Mouse (Mus musculus) heart, postnatal 0 days (tissue): ENCODE data around the gene Gm45233. TPM values are rescaled to one million over a fixed set of nuclear protein-coding genes. Genes with fewer than 3 reads are reported as not detected.
A peak's percentile ranks its signal among the peaks of the same experiment; 100 is the strongest.

Experiments
- ATAC-seq: fragments of 200-750 bp; cut with Nextera tagmentation; 2 replicates; pipeline ENCODE4 v1.8.0; 2017; ENCODE audit warnings: low read depth, moderate number of reproducible peaks, moderate library complexity; ENCODE audit not compliant: insufficient read depth
- DNase-seq: peaks from one replicate; pipeline ENCODE4 v3.0.0-alpha.2; 2016; ENCODE audit warnings: low spot score
- H3K27ac ChIP-seq: fragments of 300-500 bp; sonication (generic); 2 replicates; pipeline ENCODE4 v1.5.1; 2014; ENCODE audit warnings: low read depth, mild to moderate bottlenecking
- H3K27me3 ChIP-seq: fragments of 300-500 bp; sonication (generic); 2 replicates; pipeline ENCODE4 v1.6.1; 2014; ENCODE audit warnings: low read length, mixed read lengths; ENCODE audit not compliant: control insufficient read depth, insufficient read depth
- H3K36me3 ChIP-seq: fragments of 300-500 bp; sonication (generic); replicated peaks from 2 replicates; pipeline ENCODE4 v1.6.1; 2014; ENCODE audit warnings: low read length, mixed read lengths; ENCODE audit not compliant: control insufficient read depth, insufficient read depth
- H3K4me1 ChIP-seq: fragments of 300-500 bp; sonication (generic); 2 replicates; pipeline ENCODE4 v1.6.1; 2014; ENCODE audit warnings: antibody characterized with exemption; ENCODE audit not compliant: control insufficient read depth, insufficient read depth
- H3K4me2 ChIP-seq: fragments of 300-500 bp; sonication (generic); 2 replicates; pipeline ENCODE4 v1.6.1; 2014; ENCODE audit warnings: low read depth, mild to moderate bottlenecking, low read length, moderate library complexity
- H3K4me3 ChIP-seq: fragments of 300-500 bp; sonication (generic); 2 replicates; pipeline ENCODE4 v1.5.1; 2014; ENCODE audit warnings: low read depth, low read length
- H3K9ac ChIP-seq: fragments of 300-500 bp; sonication (generic); replicated peaks from 2 replicates; pipeline ENCODE4 v1.6.1; 2014; ENCODE audit warnings: low read depth, low read length, mixed read lengths
- H3K9me3 ChIP-seq: fragments of 300-500 bp; sonication (generic); replicated peaks from 2 replicates; pipeline ENCODE4 v1.6.1; 2016; ENCODE audit warnings: low read length; ENCODE audit not compliant: control insufficient read depth
- CTCF ChIP-seq: IDR thresholded peaks from 2 replicates; pipeline ENCODE4 v1.5.1; 2016; ENCODE audit warnings: antibody characterized with exemption, control low read depth, low read depth
- EP300 ChIP-seq: IDR thresholded peaks from 2 replicates; pipeline ENCODE4 v1.6.1; 2016; ENCODE audit warnings: antibody characterized with exemption, low read depth
- whole genome bisulfite sequencing: fragments of 180-500 bp; shearing (Covaris S2); extraction: QIAGEN DNeasy Blood & Tissue Kit; methylation state at CpG from one replicate; pipeline ENCODE4 v1.1.7; 2014; 5-methylcytosine and 5-hydroxymethylcytosine counted together
- microRNA-seq: library from miRNA; unstranded; fragments of <30 nt; microRNA quantifications from one replicate; pipeline ENCODE4, GENCODE M21; 2016
- polyA plus RNA-seq: library from polyadenylated mRNA; unstranded; fragments of >200 nt; fragmentation: Nextera tagmentation; extraction: Ambion mirVana; gene quantifications from 2 replicates; pipeline ENCODE4 v1.2.1, GENCODE M21; 2015
- total RNA-seq: library from RNA; depleted of rRNA; stranded (reverse); fragments of >200 nt; gene quantifications from 2 replicates; pipeline ENCODE4 v1.2.3, GENCODE M21; 2014; ENCODE audit warnings: low replicate concordance; rRNA removed

Gene Gm45233
- total and polyA plus RNA-seq, 2 experiments from 2014 or later, result 0.60 TPM; not detected in 1

GRCm38 (mm10) chr7:43512519-43512918, 68.6 kb downstream of the Gm45233 start:
- Histone ChIP-seq H3K4me3 (no peak overlapping the region), H3K4me2 (no peak overlapping the region), H3K36me3 (no peaks in the 10 kb centered on the region), H3K27ac (no peak overlapping the region), H3K9me3 (no peaks in the 10 kb centered on the region), H3K27me3 (no peaks in the 10 kb centered on the region), H3K9ac (no peak overlapping the region), H3K4me1 (no peaks in the 10 kb centered on the region)
- ATAC-seq, result no peak
- no peak for DNase-seq
- TF ChIP-seq EP300, result no peak
- TF ChIP-seq CTCF, result no peak
- 76% methylated on average over 4 of the region's 4 CpGs for WGBS

Small RNA genes within 50 kb of the gene (microRNA-seq; reads per million reads assigned to microRNA genes)
- 1.8 reads per million, percentile 2 among the genes with 10 or more reads in this experiment for gene Mir7051

Other genes with a start within 250 kb of the Gm45233 start
- 13.1 and 16.9 TPM in 2 replicates for gene Zfp715, start 130.8 kb upstream of the Gm45233 start, total RNA-seq
- 8.2 and 8.3 TPM in 2 replicates for gene Zfp715, start 130.8 kb upstream of the Gm45233 start, polyA plus RNA-seq
- gene Siglecf, start 92.8 kb upstream of the Gm45233 start, total RNA-seq, result 0.12 TPM in 1 of 2 replicates, not detected in the other
- gene Siglecf, start 92.8 kb upstream of the Gm45233 start, polyA plus RNA-seq, result 0.07 and 0.12 TPM in 2 replicates
- gene Siglecg, start 35.9 kb upstream of the Gm45233 start, total RNA-seq, result not detected in 2 replicates
- 0.04 and 0.14 TPM in 2 replicates for gene Siglecg, start 35.9 kb upstream of the Gm45233 start, polyA plus RNA-seq
- gene Lim2, start 16.5 kb upstream of the Gm45233 start, total RNA-seq, result not detected in 2 replicates
- not detected in 2 replicates for gene Lim2, start 16.5 kb upstream of the Gm45233 start, polyA plus RNA-seq
- not detected in 2 replicates for gene Nkg7, start 7.1 kb upstream of the Gm45233 start, total RNA-seq
- 0.18 and 0.33 TPM in 2 replicates for gene Nkg7, start 7.1 kb upstream of the Gm45233 start, polyA plus RNA-seq
- not detected in 2 replicates for gene Cldnd2, start 3.3 kb upstream of the Gm45233 start, total RNA-seq
- gene Cldnd2, start 3.3 kb upstream of the Gm45233 start, polyA plus RNA-seq, result not detected in 2 replicates
- 396 and 434 TPM in 2 replicates for gene Etfb, start within 50 bp of the Gm45233 start, total RNA-seq
- gene Etfb, start within 50 bp of the Gm45233 start, polyA plus RNA-seq, result 1,315 and 1,437 TPM in 2 replicates
- gene Vsig10l, start 19.0 kb downstream of the Gm45233 start, total RNA-seq, result 3.9 and 17.7 TPM in 2 replicates
- 2.9 and 3.1 TPM in 2 replicates for gene Vsig10l, start 19.0 kb downstream of the Gm45233 start, polyA plus RNA-seq
- 0.08 TPM in 1 of 2 replicates, not detected in the other for gene Iglon5, start 45.9 kb downstream of the Gm45233 start, total RNA-seq
- gene Iglon5, start 45.9 kb downstream of the Gm45233 start, polyA plus RNA-seq, result not detected in 2 replicates
- not detected in 2 replicates for gene 4931406B18Rik, start 61.8 kb downstream of the Gm45233 start, total RNA-seq
- not detected in 2 replicates for gene 4931406B18Rik, start 61.8 kb downstream of the Gm45233 start, polyA plus RNA-seq
- gene Cd33, start 100.3 kb downstream of the Gm45233 start, total RNA-seq, result 0.15 and 2.3 TPM in 2 replicates
- 0.37 and 1.4 TPM in 2 replicates for gene Cd33, start 100.3 kb downstream of the Gm45233 start, polyA plus RNA-seq
- 0.19 and 0.80 TPM in 2 replicates for gene Zfp658, start 118.1 kb downstream of the Gm45233 start, total RNA-seq
- 0.57 and 0.80 TPM in 2 replicates for gene Zfp658, start 118.1 kb downstream of the Gm45233 start, polyA plus RNA-seq
- gene Zfp719, start 135.5 kb downstream of the Gm45233 start, total RNA-seq, result 3.6 and 7.9 TPM in 2 replicates
- gene Zfp719, start 135.5 kb downstream of the Gm45233 start, polyA plus RNA-seq, result 3.6 and 4.0 TPM in 2 replicates
- gene Zfp819, start 163.0 kb downstream of the Gm45233 start, total RNA-seq, result not detected in 2 replicates
- not detected in 2 replicates for gene Zfp819, start 163.0 kb downstream of the Gm45233 start, polyA plus RNA-seq
- gene Ceacam18, start 190.6 kb downstream of the Gm45233 start, total RNA-seq, result not detected in 2 replicates
- not detected in 2 replicates for gene Ceacam18, start 190.6 kb downstream of the Gm45233 start, polyA plus RNA-seq
- gene Siglece, start 216.0 kb downstream of the Gm45233 start, total RNA-seq, result not detected in 2 replicates
- gene Siglece, start 216.0 kb downstream of the Gm45233 start, polyA plus RNA-seq, result 0.41 and 0.56 TPM in 2 replicates
- 6.3 and 7.9 TPM in 2 replicates for gene Ctu1, start 227.9 kb downstream of the Gm45233 start, total RNA-seq
- gene Ctu1, start 227.9 kb downstream of the Gm45233 start, polyA plus RNA-seq, result 3.6 and 3.9 TPM in 2 replicates
- gene Klk14, start 246.3 kb downstream of the Gm45233 start, total RNA-seq, result not detected in 2 replicates
- gene Klk14, start 246.3 kb downstream of the Gm45233 start, polyA plus RNA-seq, result not detected in 2 replicates